Mouse (Mus musculus) lung, postnatal 0 days (tissue): ENCODE measurements around the gene Pcgf3.

Experiments
- CTCF ChIP-seq: IDR thresholded peaks from 2 replicates; pipeline ENCODE4 v1.5.1; 2016; ENCODE audit warnings: antibody characterized with exemption, mild to moderate bottlenecking
- EP300 ChIP-seq: IDR thresholded peaks from 2 replicates; pipeline ENCODE4 v1.6.1; 2016; ENCODE audit warnings: antibody characterized with exemption, mild to moderate bottlenecking, control low read depth

- TF ChIP-seq CTCF (no peak), EP300 (no peak)
Measured at GRCm38 (mm10) chr5:108450837-108451540, 10.0 kb upstream of the Pcgf3 start.
